Mouse (Mus musculus) forebrain, postnatal 0 days (tissue): ENCODE results near the gene Ebi3. TPM values are rescaled to one million over a fixed set of nuclear protein-coding genes. Genes with fewer than 3 reads are reported as not detected.
A peak's percentile ranks its signal among the peaks of the same experiment; 100 is the strongest.

Experiments used
- ATAC-seq: fragments of 200-750 bp; cut with Nextera tagmentation; 2 replicates; pipeline ENCODE4 v1.8.0; 2017; ENCODE audit warnings: mild to moderate bottlenecking, moderate library complexity
- DNase-seq: peaks from one replicate; pipeline ENCODE4 v3.0.0-alpha.2; 2015
- H3K27ac ChIP-seq: fragments of 300-500 bp; sonication (generic); 2 replicates; pipeline ENCODE4 v1.5.1; 2014; ENCODE audit warnings: low read depth, mild to moderate bottlenecking, antibody characterized with exemption, low read length, moderate library complexity, mixed read lengths
- H3K27me3 ChIP-seq: fragments of 300-500 bp; sonication (generic); 2 replicates; pipeline ENCODE4 v1.6.1; 2014; ENCODE audit warnings: mild to moderate bottlenecking, low read length, mixed read lengths; ENCODE audit not compliant: insufficient read depth
- H3K36me3 ChIP-seq: fragments of 300-500 bp; sonication (generic); 2 replicates; pipeline ENCODE4 v1.6.1; 2014; ENCODE audit warnings: mild to moderate bottlenecking, moderate library complexity; ENCODE audit not compliant: insufficient read depth
- H3K4me1 ChIP-seq: fragments of 300-500 bp; sonication (generic); 2 replicates; pipeline ENCODE4 v1.6.1; 2014; ENCODE audit warnings: antibody characterized with exemption; ENCODE audit not compliant: insufficient read depth
- H3K4me2 ChIP-seq: fragments of 300-500 bp; sonication (generic); 2 replicates; pipeline ENCODE4 v1.6.1; 2014; ENCODE audit warnings: low read depth, mild to moderate bottlenecking, moderate library complexity
- H3K4me3 ChIP-seq: fragments of 300-500 bp; sonication (generic); 2 replicates; pipeline ENCODE4 v1.5.1; 2014; ENCODE audit warnings: low read depth, low read length, mixed read lengths
- H3K9ac ChIP-seq: fragments of 300-500 bp; sonication (generic); 2 replicates; pipeline ENCODE4 v1.6.1; 2014; ENCODE audit warnings: mild to moderate bottlenecking
- H3K9me3 ChIP-seq: fragments of 300-500 bp; sonication (generic); 2 replicates; pipeline ENCODE4 v1.6.1; 2016; ENCODE audit warnings: low read length
- CTCF ChIP-seq: sonication (generic); IDR thresholded peaks from 2 replicates; pipeline ENCODE4 v1.5.1; 2016; ENCODE audit warnings: antibody characterized with exemption, control low read depth, low read depth
- WGBS: fragments of 180-500 bp; shearing (Covaris S2); extraction: QIAGEN DNeasy Blood & Tissue Kit; methylation state at CpG from one replicate; pipeline ENCODE4 v1.1.7; 2014; 5-methylcytosine and 5-hydroxymethylcytosine counted together
- polyA plus RNA-seq: library from polyadenylated mRNA; unstranded; fragments of >200 nt; fragmentation: Nextera tagmentation; extraction: Ambion mirVana; gene quantifications from 2 replicates; pipeline ENCODE4 v1.2.1, GENCODE M21; 2015
- total RNA-seq: library from RNA; depleted of rRNA; stranded (reverse); fragments of >200 nt; gene quantifications from 2 replicates; pipeline ENCODE4 v1.2.3, GENCODE M21; 2014

Ebi3 gene
- total and polyA plus RNA-seq, 2 experiments from 2014 or later, result 2.1 to 6.4 TPM

- H3K4me2 ChIP-seq, result no peak overlapping the region
- DNase-seq, result no peak
- H3K9ac ChIP-seq, result no peak overlapping the region
- TF ChIP-seq CTCF, result 0 out of 2 replicates have a peak, but pooled peaks have one; percentile 15
- peaks cover 55% of the 10 kb centered on the region for H3K36me3 ChIP-seq
- 87% methylated on average over 9 of the region's 9 CpGs for WGBS
- ATAC-seq, result no peak
- H3K27ac ChIP-seq, result no peak overlapping the region
- no peaks in the 10 kb centered on the region for H3K27me3 ChIP-seq
- H3K4me1 ChIP-seq, result peaks cover 5% of the 10 kb centered on the region
- no peaks in the 10 kb centered on the region for H3K9me3 ChIP-seq
- no peak overlapping the region for H3K4me3 ChIP-seq
These were observed 12.6 kb downstream of the Ebi3 start for GRCm38 (mm10) chr17:55964996-55965395.

- WGBS, result 93% methylated on average over 4 of the region's 4 CpGs
- H3K9me3 ChIP-seq, result no peaks in the 10 kb centered on the region
- DNase-seq (no peak), ATAC-seq (no peak)
- H3K27me3 ChIP-seq, result no peaks in the 10 kb centered on the region
- H3K36me3 ChIP-seq, result peaks cover 43% of the 10 kb centered on the region
- no peak overlapping the region for H3K27ac ChIP-seq
- no peak overlapping the region for H3K4me2 ChIP-seq
- no peak overlapping the region for H3K9ac ChIP-seq
- no peak overlapping the region for H3K4me3 ChIP-seq
- peaks cover 13% of the 10 kb centered on the region for H3K4me1 ChIP-seq
- TF ChIP-seq CTCF, result no peak
These were observed 14.7 kb downstream of the Ebi3 start for GRCm38 (mm10) chr17:55967186-55967585.

- Histone ChIP-seq H3K36me3 (peaks cover 41% of the 10 kb centered on the region), H3K27ac (no peak overlapping the region), H3K27me3 (no peaks in the 10 kb centered on the region), H3K4me3 (no peak overlapping the region), H3K9ac (no peak overlapping the region), H3K4me1 (peaks cover 13% of the 10 kb centered on the region), H3K4me2 (no peak overlapping the region), H3K9me3 (no peaks in the 10 kb centered on the region)
- ATAC-seq, result no peak
- 73% methylated on average over 7 of the region's 7 CpGs for WGBS
- TF ChIP-seq CTCF, result no peak
- no peak for DNase-seq
These were observed 15.8 kb downstream of the Ebi3 start for GRCm38 (mm10) chr17:55968210-55968609.

- DNase-seq, result peak; percentile 80
- H3K9me3 ChIP-seq, result no peaks in the 10 kb centered on the region
- peaks cover 13% of the 10 kb centered on the region for H3K4me1 ChIP-seq
- no peak for TF ChIP-seq CTCF
- ATAC-seq, result peak; percentile 61
- H3K27me3 ChIP-seq, result no peaks in the 10 kb centered on the region
- peak overlapping the region; percentile 93 for H3K9ac ChIP-seq
- peak overlapping the region; percentile 72 for H3K4me3 ChIP-seq
- peak overlapping the region; percentile 96 for H3K4me2 ChIP-seq
- WGBS, result 20% methylated on average over 14 of the region's 14 CpGs
- peak overlapping the region; percentile 66 for H3K27ac ChIP-seq
- H3K36me3 ChIP-seq, result peaks cover 37% of the 10 kb centered on the region
These were observed 17.1 kb downstream of the Ebi3 start for GRCm38 (mm10) chr17:55969560-55969959.

- Histone ChIP-seq H3K9ac (peak within 1 kb of the TSS; percentile 93), H3K27ac (peak within 1 kb of the TSS; percentile 66), H3K4me3 (peak within 1 kb of the TSS; percentile 72), H3K4me1 (peaks cover 13% of the 10 kb centered on the region), H3K4me2 (peak within 1 kb of the TSS; percentile 96), H3K36me3 (peaks cover 32% of the 10 kb centered on the region), H3K9me3 (no peaks in the 10 kb centered on the region), H3K27me3 (no peaks in the 10 kb centered on the region)
- DNase-seq, result peak; percentile 67
- WGBS, result 9% methylated on average over 54 of the region's 55 CpGs
- peak; percentile 34; the same call in 1 of the 2 replicates for TF ChIP-seq CTCF
- peak; percentile 59 for ATAC-seq
These were observed 17.8 kb downstream of the Ebi3 start, which contains the start of gene Shd for GRCm38 (mm10) chr17:55969966-55970891. TSS of gene Shd (plus strand) at chr17:55970467.

- peak overlapping the region; percentile 72 for H3K4me3 ChIP-seq
- H3K27ac ChIP-seq, result no peak overlapping the region
- no peak for TF ChIP-seq CTCF
- 30% methylated on average over 22 of the region's 22 CpGs for WGBS
- peak overlapping the region; percentile 93 for H3K9ac ChIP-seq
- peaks cover 13% of the 10 kb centered on the region for H3K4me1 ChIP-seq
- DNase-seq (no peak), ATAC-seq (no peak)
- no peaks in the 10 kb centered on the region for H3K27me3 ChIP-seq
- H3K9me3 ChIP-seq, result no peaks in the 10 kb centered on the region
- peaks cover 31% of the 10 kb centered on the region for H3K36me3 ChIP-seq
- peak overlapping the region; percentile 96 for H3K4me2 ChIP-seq
These were observed 19.0 kb downstream of the Ebi3 start for GRCm38 (mm10) chr17:55971453-55971852.

GRCm38 (mm10) chr17:55976255-55976862 lies 23.9 kb downstream of the Ebi3 start:
- Histone ChIP-seq H3K27ac (no peak overlapping the region), H3K4me1 (peaks cover 5% of the 10 kb centered on the region; the same call in 1 of the 2 replicates), H3K9ac (no peak overlapping the region), H3K4me3 (no peak overlapping the region), H3K27me3 (no peaks in the 10 kb centered on the region), H3K4me2 (no peak overlapping the region), H3K36me3 (peaks cover 17% of the 10 kb centered on the region), H3K9me3 (no peaks in the 10 kb centered on the region)
- 19% methylated on average over 13 of the region's 13 CpGs for WGBS
- peak; percentile 80 for ATAC-seq
- DNase-seq, result peak; percentile 84
- TF ChIP-seq CTCF, result peak; percentile 79
